Mouse (Mus musculus) testis, adult 2 months (tissue): ENCODE data around the gene Ttll12.

ENCODE experiments used
- CTCF ChIP-seq: fragments of 200-500 bp; IDR thresholded peaks from 2 replicates; pipeline ENCODE4 v1.5.1; 2012; ENCODE audit warnings: low read depth, mild to moderate bottlenecking, inconsistent platforms, low read length, moderate library complexity; ENCODE audit not compliant: control insufficient read depth, insufficient read depth, insufficient replicate concordance
- POLR2A ChIP-seq: fragments of 200-500 bp; IDR thresholded peaks from 2 replicates; pipeline ENCODE4 v1.6.1; 2012; ENCODE audit warnings: low read depth, mild to moderate bottlenecking, inconsistent platforms, low read length, moderate library complexity; ENCODE audit not compliant: control insufficient read depth

DNA sequence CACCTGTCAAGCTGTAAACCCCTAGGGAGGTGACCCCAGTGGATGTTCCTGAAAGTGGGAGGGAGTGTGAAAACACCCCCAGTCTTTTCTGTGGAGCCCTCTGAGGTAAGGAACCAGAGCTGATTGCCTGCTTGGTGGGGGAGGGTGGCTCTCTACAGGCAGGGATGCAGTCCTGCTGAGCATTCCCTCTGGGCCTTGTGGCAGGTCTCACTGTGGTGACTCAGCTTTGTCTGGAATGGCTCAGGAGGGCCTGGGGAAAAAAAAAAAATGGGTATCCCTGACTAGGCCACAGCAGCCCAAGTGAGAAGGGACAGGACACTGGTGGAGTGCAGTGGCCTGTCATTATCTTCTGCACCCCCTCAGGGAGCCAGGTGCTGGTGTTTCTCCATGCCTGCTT is 1.8 kb downstream of the Ttll12 start:
- no peak for TF ChIP-seq CTCF
- TF ChIP-seq POLR2A, result no peak
